Mouse (Mus musculus) c-Kit-positive CD71-positive TER-119-negative erythroid progenitor cells, embryonic 14.5 days (primary cell): ENCODE measurements around the gene Tet1.
"Not testable (repeated sequence)": the region's sequence is repeated elsewhere in the genome, so short reads cannot be mapped to it uniquely, and the experiment has no call there.

Source experiments
- DNase-seq: peaks from one replicate; pipeline ENCODE4 v3.0.0-alpha.2; 2013; ENCODE audit warnings: low read depth

Gene Tet1

GRCm38 (mm10) chr10:62908896-62909295 is at the start of gene Tet1:
Tet1 (minus strand) TSS chr10:62908996.
- DNase-seq: not testable (repeated sequence)

- no peak for DNase-seq
Observed at GRCm38 (mm10) chr10:62948551-62948950, 39.8 kb upstream of the Tet1 start.

GRCm38 (mm10) chr10:62946738-62947471 is 38.1 kb upstream of the Tet1 start, which contains the start of gene Dna2:
Dna2 (plus strand) TSS chr10:62947026.
- DNase-seq: peak; percentile 64

DNA sequence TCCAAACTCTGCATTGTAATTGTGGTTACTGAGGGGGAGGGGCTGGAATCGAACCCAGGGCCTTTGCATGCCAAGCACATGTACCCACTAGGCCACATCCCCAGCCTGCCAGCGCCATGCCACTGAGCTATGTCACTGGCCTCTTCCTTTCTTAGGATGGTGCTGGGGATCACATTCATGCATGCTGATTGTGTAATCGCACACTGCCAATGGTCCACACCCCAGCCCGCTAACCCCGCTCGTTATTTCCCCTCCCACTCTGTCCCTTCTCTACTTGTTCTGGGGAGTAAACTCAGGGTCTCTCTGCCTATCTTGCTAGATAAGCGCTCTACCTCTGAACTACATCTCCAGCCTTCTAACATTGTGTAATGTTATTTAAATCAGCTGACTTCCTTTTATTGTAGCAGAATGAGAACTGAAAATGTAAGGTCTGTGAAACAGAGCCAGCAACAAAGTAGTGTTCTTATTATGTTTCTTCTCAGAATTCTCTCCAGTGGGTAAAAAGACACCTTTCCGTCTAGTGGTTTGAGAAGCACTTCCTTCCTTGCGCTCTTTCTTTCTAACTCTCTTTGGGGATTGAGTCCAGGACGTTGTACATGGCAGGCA is 36.3 kb upstream of the Tet1 start:
- DNase-seq: peak; percentile 50

DNA sequence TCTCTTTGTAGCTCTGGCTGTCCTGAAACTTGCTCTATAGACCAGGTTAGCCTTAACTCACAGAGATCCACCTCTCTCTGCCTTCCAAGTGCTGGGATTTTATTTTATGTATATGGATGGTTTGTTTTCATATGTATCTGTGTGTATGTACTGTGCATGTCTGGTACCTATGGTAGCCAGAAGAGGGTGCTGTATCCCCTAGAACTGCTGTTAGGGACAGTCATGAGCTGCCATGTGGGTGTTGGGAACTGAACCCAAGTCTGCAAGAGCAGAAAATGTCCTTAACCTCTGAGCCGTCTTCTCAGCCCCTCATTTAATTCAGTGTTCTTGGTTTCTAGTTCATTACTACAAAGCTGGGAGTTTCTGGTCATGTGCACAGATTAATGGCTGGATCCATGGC is 23.6 kb upstream of the Tet1 start:
- DNase-seq: no peak

DNA sequence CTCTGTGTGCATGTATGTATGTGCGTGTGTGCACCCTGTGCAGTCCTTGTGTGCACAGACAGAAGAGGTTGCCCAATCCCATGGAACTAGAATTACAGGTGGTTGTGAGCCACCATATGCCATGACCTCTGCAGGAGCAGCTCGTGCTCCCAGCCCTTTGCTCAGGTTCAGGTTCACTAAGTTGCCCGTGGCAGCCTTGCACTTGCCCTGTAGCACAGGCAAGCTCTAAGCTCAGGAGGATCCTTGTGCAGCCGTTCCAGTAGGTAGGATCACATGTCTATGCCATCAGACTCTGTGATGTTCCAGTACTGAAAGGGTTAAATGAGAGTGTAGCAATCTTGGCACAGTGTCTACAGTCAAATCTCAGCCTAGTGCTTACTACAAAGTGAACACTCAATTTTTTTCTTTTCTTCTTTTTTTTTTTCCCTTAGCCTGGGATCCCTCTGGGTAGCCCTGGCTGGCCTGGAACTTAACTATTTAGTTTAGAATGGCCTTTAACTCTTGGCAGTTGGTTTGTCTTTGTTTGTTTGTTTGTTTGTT is 15.4 kb upstream of the Tet1 start:
- no peak for DNase-seq

DNA sequence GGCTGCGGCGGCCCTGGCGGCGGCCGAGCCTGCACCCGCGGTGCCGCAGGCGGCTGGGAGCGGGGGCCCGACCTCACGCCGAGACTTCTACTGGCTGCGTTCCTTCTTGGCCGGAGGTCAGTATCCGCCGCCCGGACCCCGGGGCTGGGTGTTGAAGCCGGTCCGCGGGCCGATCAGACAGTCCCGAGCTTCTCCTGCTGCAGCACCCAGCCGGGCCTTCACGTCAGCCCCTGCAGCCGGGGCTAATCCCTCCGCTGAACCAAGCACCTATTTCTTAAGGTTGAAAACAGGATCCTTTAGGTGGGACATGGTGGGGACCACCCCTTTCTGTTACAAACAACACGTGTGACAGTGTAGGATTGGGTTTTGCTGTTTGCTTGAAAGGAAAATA is 12.0 kb upstream of the Tet1 start:
- DNase-seq: no peak

GRCm38 (mm10) chr10:62919925-62920765 is 11.3 kb upstream of the Tet1 start, which contains the start of gene Slc25a16:
Slc25a16 (plus strand) TSS chr10:62920633.
- peak; percentile 78 for DNase-seq

DNA sequence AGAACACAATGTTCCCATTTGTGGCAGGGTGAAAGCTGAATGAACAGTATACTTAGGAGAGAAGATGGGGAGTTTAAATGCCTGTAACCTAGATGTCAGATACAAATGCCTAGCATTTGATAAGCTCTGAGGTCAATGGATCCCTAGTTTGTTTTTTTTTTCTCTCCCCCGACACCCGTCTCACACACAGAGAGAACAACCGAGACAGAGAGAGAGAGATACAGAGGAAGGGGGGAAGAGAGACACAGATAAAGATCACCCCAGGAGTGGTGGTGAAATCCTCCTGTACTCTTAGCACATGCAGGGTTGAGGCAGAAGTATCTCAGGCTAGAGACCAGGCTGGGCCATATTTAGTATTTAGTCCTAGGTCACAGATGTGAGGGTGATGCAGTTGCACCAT is 10.2 kb upstream of the Tet1 start:
- DNase-seq: no peak

- no peak for DNase-seq
Observed at GRCm38 (mm10) chr10:62911120-62911519, 2.3 kb upstream of the Tet1 start.

DNA sequence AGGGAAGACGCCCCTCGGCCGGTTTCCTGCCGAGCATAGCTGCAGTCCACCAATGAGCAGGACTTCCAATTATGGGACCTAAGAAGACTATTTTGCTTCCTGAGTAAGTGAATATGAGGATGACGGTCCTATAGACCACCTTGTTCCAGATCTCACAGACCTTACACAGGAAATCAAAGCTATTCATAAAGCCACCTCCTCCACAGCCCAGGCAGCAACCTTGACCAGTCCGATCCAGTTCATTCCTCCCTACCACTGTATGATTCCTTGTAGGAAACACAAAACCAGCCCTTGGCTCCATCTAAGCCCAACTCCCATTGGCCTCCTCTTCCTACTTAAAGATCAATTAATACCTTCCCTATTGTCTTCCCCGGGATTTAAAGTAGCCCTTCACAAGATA is 2.5 kb downstream of the Tet1 start:
- no peak for DNase-seq

- DNase-seq: no peak
Observed at GRCm38 (mm10) chr10:62902829-62903228, 6.0 kb downstream of the Tet1 start.

DNA sequence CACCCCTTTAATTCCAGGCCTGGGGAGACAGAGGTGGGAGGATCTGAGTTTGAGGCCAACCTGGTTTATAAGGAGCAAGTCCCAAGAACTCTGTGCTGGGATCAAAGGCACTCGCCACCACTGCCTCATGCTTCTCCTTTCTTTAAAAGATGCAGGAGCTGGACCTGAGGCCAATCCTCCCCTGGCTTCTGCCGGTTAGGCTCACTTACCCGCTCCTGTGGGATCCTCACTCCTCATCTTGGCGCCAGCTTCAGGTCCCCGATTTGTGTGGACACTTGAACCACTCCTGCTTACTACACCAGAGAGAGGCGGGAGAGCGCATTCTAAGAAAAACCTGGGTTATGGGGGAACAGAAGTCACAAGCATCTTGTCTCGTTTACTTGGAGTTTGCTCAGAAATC is 7.0 kb downstream of the Tet1 start:
- DNase-seq: no peak

GRCm38 (mm10) chr10:62900144-62900543 is 8.7 kb downstream of the Tet1 start:
- no peak for DNase-seq

DNA sequence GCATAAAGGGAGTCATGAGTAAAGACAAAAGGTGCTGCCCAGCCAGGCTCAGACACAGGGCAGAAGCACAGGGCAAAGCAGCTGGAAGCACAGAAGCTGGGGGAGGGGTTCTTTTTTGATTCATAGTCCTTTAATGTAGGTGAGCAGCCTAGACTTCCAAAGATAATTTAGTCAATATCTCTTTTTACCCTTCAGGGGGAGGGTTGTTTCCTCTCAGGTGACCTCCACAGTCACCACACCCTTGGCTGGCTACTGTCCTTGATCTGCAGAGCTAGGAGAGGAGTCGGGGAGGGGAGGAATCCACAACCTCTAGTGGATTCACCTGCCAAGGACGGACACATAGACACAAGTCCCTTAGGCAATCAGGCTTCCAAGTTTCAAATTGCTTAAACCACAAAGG is 10.7 kb downstream of the Tet1 start:
- DNase-seq: no peak

DNA sequence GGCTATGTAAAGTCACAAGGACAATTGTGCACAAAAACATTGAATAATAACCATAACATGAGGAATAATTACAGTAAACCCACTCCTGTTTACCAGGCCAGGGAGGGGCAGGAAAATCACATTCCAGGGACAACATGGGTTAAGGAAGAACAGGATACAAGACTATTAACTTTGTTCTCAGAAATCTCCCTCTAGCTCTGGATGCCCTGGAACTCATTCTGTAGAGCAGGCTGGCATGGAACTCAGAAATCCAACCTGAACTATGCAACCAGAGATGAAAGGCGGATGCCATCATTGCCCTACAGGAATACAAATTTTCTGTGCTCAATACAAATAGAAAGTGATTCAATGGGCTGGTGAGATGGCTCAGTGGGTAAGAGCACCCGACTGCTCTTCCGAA is 11.4 kb downstream of the Tet1 start:
- no peak for DNase-seq

DNA sequence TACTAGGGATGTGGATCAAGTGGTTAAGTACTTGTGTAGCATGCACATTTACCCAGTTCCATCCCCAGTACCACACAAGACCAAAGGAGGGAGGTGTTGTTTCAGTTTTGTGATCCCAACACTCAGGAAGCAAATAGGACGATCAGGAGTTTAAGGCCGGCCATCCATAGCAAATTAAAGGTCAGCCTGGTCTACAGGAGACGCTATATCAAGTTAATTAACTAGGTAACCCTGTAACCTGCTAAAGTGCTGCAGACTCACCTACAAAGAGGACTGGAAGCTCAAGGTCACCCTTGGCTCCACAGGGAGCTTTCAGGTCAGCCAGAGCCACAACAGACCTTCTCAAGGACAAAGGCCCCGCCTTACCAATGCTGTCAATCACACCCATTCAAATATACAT is 12.0 kb downstream of the Tet1 start:
- DNase-seq: no peak

GRCm38 (mm10) chr10:62896035-62896434 is 12.8 kb downstream of the Tet1 start:
- DNase-seq: no peak

DNA sequence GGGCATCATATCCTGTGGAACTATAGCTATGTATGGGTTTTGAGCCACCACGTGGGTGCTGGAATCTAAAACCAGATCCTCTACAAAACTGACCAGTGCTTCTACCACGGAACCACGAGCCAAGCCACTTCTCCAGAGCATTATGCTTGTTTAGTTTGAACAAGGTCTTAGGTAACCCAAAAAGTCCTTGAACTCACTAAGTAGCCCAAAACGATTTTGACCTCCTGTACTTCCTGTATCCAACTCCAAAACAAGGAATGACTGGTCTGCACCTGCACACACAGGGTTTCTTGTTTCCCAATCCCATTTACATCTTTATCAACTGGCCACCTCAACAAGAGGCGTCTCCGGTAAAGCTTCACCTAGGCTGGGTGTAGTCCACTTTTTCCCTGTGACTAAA is 13.4 kb downstream of the Tet1 start:
- DNase-seq: no peak

DNA sequence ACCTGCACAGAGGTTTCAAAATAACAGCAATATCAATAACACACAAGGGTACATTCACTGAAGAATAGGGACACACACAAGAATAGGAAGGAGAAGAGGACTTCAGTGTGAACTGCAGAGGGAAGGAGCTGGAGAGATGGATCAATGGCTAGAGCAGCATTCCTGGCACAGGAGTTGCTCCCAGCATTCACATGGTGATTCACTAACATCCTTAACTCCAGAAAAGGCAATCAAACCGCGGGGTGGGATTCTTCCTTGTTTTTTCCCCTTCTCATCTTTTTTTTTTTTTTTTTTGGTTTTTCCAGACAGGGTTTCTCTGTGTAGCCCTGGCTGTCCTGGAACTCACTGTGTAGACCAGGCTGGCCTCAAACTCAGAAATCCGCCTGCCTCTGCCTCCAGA is 14.3 kb downstream of the Tet1 start:
- DNase-seq: no peak

- no peak for DNase-seq
Observed at GRCm38 (mm10) chr10:62893356-62893884, 15.4 kb downstream of the Tet1 start.

GRCm38 (mm10) chr10:62892549-62893232 is 16.1 kb downstream of the Tet1 start:
- DNase-seq: no peak
